Mouse (Mus musculus) heart, embryonic 16.5 days (tissue): ENCODE data around the gene Syne2. TPM values are rescaled to one million over a fixed set of nuclear protein-coding genes. Genes with fewer than 3 reads are reported as not detected.
A peak's percentile ranks its signal among the peaks of the same experiment; 100 is the strongest.

ENCODE experiments used
- ATAC-seq: fragments of 200-750 bp; cut with Nextera tagmentation; replicated peaks from 2 replicates; pipeline ENCODE4 v1.8.0; 2017; ENCODE audit warnings: moderate number of reproducible peaks; ENCODE audit not compliant: insufficient read depth, low FRiP score; ENCODE audit errors: extremely low read depth
- H3K27ac ChIP-seq: fragments of 300-500 bp; sonication (generic); 2 replicates; pipeline ENCODE4 v1.5.1; 2014; ENCODE audit warnings: mild to moderate bottlenecking, low read length, control low read depth, moderate library complexity
- H3K27me3 ChIP-seq: fragments of 300-500 bp; sonication (generic); 2 replicates; pipeline ENCODE4 v1.6.1; 2014; ENCODE audit warnings: low read length, mixed read lengths; ENCODE audit not compliant: control insufficient read depth, insufficient read depth
- H3K36me3 ChIP-seq: fragments of 300-500 bp; sonication (generic); 2 replicates; pipeline ENCODE4 v1.6.1; 2014; ENCODE audit not compliant: control insufficient read depth, insufficient read depth
- H3K4me1 ChIP-seq: fragments of 300-500 bp; sonication (generic); 2 replicates; pipeline ENCODE4 v1.6.1; 2014; ENCODE audit warnings: low read length, mixed read lengths; ENCODE audit not compliant: control insufficient read depth, insufficient read depth
- H3K4me2 ChIP-seq: fragments of 300-500 bp; sonication (generic); 2 replicates; pipeline ENCODE4 v1.6.1; 2014; ENCODE audit warnings: low read depth, mild to moderate bottlenecking, control low read depth, low read length
- H3K4me3 ChIP-seq: fragments of 300-500 bp; sonication (generic); 2 replicates; pipeline ENCODE4 v1.5.1; 2014; ENCODE audit warnings: mild to moderate bottlenecking, control low read depth, low read length
- H3K9ac ChIP-seq: fragments of 300-500 bp; sonication (generic); 2 replicates; pipeline ENCODE4 v1.6.1; 2014; ENCODE audit warnings: low read length, control low read depth
- H3K9me3 ChIP-seq: fragments of 300-500 bp; sonication (generic); replicated peaks from 2 replicates; pipeline ENCODE4 v1.6.1; 2016; ENCODE audit warnings: low read length; ENCODE audit not compliant: control insufficient read depth
- WGBS: fragments of 180-500 bp; shearing (Covaris S2); extraction: QIAGEN DNeasy Blood & Tissue Kit; methylation state at CpG from one replicate; pipeline ENCODE4 v1.1.7; 2014; 5-methylcytosine and 5-hydroxymethylcytosine counted together
- polyA plus RNA-seq: library from polyadenylated mRNA; unstranded; fragments of >200 nt; fragmentation: Nextera tagmentation; extraction: Ambion mirVana; gene quantifications from 2 replicates; pipeline ENCODE4 v1.2.1, GENCODE M21; 2015

Gene Syne2
- polyA plus RNA-seq, 1 experiment from 2014 or later: 38.4 TPM

DNA sequence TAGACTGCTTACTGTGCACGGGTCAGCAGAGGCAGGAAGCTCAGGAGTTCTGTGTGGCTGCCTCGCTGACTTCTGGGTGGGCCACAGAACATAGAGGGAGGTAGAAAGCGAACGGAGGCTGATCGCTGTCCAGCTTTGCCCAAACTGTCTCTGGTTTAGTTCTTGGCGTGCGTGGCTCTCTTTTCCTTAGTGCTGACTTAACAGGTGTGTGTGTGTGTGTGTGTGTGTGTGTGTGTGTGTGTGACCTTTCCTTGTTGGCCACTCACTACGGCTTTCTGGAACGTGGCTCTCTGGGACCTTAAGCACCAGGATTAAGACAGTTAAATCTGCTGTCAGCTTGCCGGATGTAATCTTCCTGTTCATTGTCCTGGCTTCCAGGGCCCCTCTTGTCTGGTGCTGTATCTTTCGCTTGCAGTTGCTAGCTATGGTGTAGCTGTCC lies 18.6 kb downstream of the Syne2 start:
- peaks cover 48% of the 10 kb centered on the region for H3K4me1 ChIP-seq
- H3K9ac ChIP-seq: peak overlapping the region; percentile 50

DNA sequence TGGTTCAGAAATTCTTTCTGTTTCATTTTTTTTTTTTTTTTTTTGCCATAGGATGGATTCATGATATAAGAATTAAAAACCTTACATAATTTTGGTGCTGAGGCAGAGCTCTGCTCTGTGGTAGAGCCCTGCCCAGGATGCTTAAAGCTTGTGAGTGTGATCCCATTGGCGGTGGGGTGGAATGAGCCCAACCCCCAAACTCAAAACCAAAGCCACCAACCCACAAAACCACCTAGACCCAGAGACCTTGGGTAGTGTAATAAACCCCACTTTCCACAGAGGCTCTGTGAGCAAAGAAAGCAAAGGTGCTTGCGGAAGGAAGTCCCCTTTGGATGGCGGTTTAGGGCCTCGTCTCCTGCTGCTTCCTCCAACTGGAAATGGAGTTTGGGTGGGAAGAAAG lies 19.5 kb downstream of the Syne2 start:
- Histone ChIP-seq H3K9me3 (no peaks in the 10 kb centered on the region), H3K4me1 (peaks cover 48% of the 10 kb centered on the region), H3K4me2 (no peak overlapping the region), H3K9ac (no peak overlapping the region), H3K4me3 (no peak overlapping the region), H3K36me3 (no peaks in the 10 kb centered on the region), H3K27ac (no peak overlapping the region), H3K27me3 (no peaks in the 10 kb centered on the region)
- 82% methylated on average over 4 of the region's 4 CpGs for WGBS
- ATAC-seq: no peak

More for the DNA sequence above, 18.6 kb downstream of the Syne2 start:
- Histone ChIP-seq H3K4me2 (peak overlapping the region; percentile 64), H3K36me3 (no peaks in the 10 kb centered on the region), H3K9me3 (no peaks in the 10 kb centered on the region), H3K27me3 (no peaks in the 10 kb centered on the region), H3K27ac (peak overlapping the region; percentile 74), H3K4me3 (peak overlapping the region; percentile 38)
- 13% methylated on average over 11 of the region's 11 CpGs for WGBS
- no peak for ATAC-seq

DNA sequence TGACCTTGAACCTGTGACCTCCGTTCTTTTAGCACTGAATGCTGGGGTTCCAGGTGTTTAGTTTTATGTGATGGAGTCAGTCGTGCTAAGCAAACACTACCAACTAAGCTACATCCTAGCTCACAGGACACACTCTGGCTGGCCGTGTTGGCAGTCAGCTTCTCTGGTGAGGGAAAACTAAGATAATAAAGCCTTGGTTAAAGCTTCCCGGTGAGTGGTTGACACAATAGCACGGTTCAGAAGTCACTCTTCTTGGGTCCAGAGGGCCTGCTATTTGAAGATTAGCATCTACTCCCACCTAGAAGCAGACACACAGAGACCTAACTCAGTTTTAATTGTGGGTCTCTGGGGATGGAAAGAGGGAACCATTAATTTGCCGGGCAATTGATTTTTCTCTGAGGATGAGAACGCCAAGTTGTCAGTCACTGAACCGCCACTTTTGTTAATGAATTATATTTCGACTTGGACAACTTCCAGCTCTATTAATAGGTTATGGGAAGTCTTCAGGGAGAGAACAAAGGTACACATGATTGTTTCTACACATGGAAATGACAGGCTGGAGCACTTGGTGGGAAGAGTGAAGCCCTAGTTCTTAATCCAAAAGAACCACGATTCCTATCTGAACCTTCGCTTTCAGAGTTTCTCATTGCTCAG lies 21.3 kb downstream of the Syne2 start:
- no peaks in the 10 kb centered on the region for H3K9me3 ChIP-seq
- H3K4me3 ChIP-seq: no peak overlapping the region
- H3K36me3 ChIP-seq: no peaks in the 10 kb centered on the region
- peaks cover 36% of the 10 kb centered on the region for H3K4me1 ChIP-seq
- 36% methylated on average over 11 of the region's 11 CpGs for WGBS
- H3K27ac ChIP-seq: peak overlapping the region; percentile 55
- no peak overlapping the region for H3K9ac ChIP-seq
- no peak for ATAC-seq
- no peaks in the 10 kb centered on the region for H3K27me3 ChIP-seq
- peak overlapping the region; percentile 3; the same call in 1 of the 2 replicates for H3K4me2 ChIP-seq

DNA sequence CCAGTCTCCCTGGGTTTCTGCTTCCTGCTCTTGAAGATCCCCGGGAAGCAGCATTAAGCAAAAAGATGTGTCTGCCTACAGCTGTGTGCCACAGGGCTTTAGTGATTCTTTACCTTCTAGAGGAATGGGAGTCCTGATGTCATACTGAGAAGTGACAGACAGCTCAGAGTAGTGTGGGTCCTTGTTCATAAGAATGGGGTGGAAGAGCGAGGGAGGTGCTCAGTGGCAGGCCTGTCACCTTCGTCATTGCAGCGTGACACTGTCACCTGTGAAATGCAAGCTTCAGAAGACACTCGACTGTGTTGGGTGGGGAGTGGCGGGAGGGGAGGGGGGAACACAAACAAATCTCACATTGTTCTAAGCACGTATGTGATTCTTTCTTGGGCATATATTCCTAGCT lies 23.2 kb downstream of the Syne2 start:
- no peaks in the 10 kb centered on the region for H3K36me3 ChIP-seq
- peaks cover 29% of the 10 kb centered on the region for H3K4me1 ChIP-seq
- H3K9ac ChIP-seq: no peak overlapping the region
- H3K27me3 ChIP-seq: no peaks in the 10 kb centered on the region
- WGBS: 74% methylated on average over 7 of the region's 7 CpGs
- H3K27ac ChIP-seq: no peak overlapping the region
- no peak for ATAC-seq
- no peaks in the 10 kb centered on the region for H3K9me3 ChIP-seq
- H3K4me3 ChIP-seq: no peak overlapping the region
- H3K4me2 ChIP-seq: no peak overlapping the region

DNA sequence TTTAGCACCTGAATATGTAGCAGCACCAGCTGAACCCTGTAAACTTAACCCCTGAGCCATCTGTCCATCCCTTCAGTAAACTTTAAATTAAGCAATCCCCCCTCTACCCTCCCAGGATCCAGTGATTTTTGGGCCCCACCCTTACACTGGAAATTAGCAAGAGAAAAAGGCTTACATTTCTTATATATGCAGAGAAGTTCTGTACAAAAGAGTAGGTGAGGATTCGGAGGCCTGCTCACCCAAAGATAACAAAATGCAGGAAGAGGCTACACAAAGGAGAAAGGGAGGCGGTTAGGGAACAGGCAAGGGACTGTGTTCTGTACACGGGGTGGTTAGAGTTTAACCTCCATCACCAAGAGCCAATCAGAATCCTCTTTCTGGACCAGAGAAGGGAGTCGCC lies 26.4 kb downstream of the Syne2 start:
- Histone ChIP-seq H3K27me3 (no peaks in the 10 kb centered on the region), H3K9me3 (no peaks in the 10 kb centered on the region), H3K4me3 (no peak overlapping the region), H3K9ac (no peak overlapping the region), H3K27ac (no peak overlapping the region), H3K4me1 (peaks cover 16% of the 10 kb centered on the region), H3K36me3 (no peaks in the 10 kb centered on the region), H3K4me2 (no peak overlapping the region)
- 57% methylated on average over 4 of the region's 4 CpGs for WGBS
- ATAC-seq: no peak

DNA sequence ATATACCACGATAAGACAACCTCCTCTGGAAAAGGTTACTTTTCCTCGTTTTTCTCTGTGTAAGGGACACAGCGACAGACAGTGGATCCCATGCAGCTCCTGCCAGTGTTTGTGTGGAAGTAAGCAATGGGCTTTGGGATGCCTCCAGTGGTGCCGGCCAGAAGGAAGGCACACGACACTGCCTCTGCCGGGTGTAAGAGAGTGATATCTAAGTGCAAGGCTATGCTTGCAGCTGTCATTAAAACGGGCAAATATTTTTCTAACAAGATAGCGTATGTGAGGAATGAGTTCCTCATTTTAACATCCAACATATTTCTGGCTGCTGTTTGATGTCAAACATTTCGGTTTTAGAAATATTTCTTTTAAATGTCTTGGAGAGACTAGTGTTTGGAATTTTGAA lies 27.1 kb downstream of the Syne2 start:
- H3K4me3 ChIP-seq: no peak overlapping the region
- H3K4me1 ChIP-seq: peaks cover 9% of the 10 kb centered on the region
- no peak for ATAC-seq
- H3K9ac ChIP-seq: no peak overlapping the region
- no peaks in the 10 kb centered on the region for H3K27me3 ChIP-seq
- no peaks in the 10 kb centered on the region for H3K36me3 ChIP-seq
- no peak overlapping the region for H3K4me2 ChIP-seq
- H3K9me3 ChIP-seq: no peaks in the 10 kb centered on the region
- 35% methylated on average over 9 of the region's 9 CpGs for WGBS
- H3K27ac ChIP-seq: no peak overlapping the region; the same call in 1 of the 2 replicates

DNA sequence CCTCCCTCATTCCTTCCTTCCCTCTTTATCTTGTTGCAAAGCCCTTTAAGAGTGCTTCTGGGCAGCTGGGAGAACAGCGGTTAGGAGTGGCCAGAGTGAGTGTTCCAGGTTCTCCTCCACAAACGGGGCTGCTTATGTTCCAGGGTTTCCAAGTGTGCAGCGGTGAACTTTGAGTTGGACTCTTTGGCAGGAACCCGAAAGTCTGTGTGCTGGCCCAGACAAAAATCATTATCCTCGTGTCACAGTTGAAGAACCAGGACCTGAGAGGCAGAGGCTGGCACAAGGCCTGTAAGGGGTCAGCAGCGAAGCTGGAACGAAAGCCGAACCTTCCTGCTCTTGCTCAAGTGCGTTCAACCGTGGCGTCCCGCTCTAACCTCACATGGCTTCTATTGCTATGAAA lies 28.6 kb downstream of the Syne2 start:
- 65% methylated on average over 12 of the region's 12 CpGs for WGBS
- H3K36me3 ChIP-seq: no peaks in the 10 kb centered on the region
- H3K4me2 ChIP-seq: no peak overlapping the region
- H3K9ac ChIP-seq: no peak overlapping the region
- H3K9me3 ChIP-seq: no peaks in the 10 kb centered on the region
- no peak for ATAC-seq
- peaks cover 12% of the 10 kb centered on the region for H3K4me1 ChIP-seq
- H3K27me3 ChIP-seq: no peaks in the 10 kb centered on the region
- no peak overlapping the region for H3K27ac ChIP-seq
- H3K4me3 ChIP-seq: no peak overlapping the region

DNA sequence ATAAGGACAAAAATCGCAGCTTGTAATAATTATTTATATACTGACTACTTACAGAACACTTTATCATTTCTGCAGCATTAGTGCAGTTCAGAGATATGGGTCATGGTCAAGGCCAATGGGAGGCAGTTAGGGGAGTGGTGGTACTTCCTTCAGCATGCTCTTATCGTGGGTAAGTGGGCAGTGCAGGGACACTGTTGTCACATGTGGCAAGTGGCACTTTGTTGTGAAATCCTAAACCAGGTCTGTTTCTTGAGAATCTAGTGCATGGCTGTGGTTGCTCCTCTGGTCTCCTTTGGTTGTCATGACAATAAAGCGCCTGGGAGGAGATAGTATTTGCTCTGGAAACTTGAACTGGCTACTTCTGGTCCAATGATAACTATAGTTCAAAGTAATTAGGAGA lies 32.3 kb downstream of the Syne2 start:
- Histone ChIP-seq H3K9me3 (no peaks in the 10 kb centered on the region), H3K4me1 (peaks cover 26% of the 10 kb centered on the region), H3K9ac (no peak overlapping the region), H3K36me3 (no peaks in the 10 kb centered on the region), H3K4me2 (no peak overlapping the region), H3K27me3 (no peaks in the 10 kb centered on the region), H3K27ac (no peak overlapping the region), H3K4me3 (no peak overlapping the region)
- 54% methylated on average over 3 of the region's 3 CpGs for WGBS
- no peak for ATAC-seq

DNA sequence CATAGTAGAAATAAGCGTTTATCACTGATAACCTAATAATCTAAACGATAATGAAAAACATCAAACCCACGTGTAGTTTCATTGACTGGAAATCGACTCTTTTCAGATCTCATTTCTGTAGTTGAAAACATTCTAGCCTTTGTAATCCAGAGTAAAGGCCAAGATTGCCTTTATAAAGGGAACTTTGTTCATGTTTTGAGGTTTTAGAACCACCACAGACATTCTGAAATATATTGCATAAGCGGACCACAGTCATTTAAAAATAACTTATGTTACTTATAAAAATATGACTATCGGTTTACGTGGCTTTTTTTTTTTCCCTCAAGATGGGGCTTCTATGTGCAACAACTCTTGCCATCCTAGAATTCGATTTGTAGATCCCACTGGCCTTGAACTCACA lies 33.5 kb downstream of the Syne2 start:
- H3K4me1 ChIP-seq: peaks cover 33% of the 10 kb centered on the region
- no peak overlapping the region for H3K27ac ChIP-seq
- no peaks in the 10 kb centered on the region for H3K36me3 ChIP-seq
- H3K9ac ChIP-seq: no peak overlapping the region
- 80% methylated on average over 8 of the region's 8 CpGs for WGBS
- no peaks in the 10 kb centered on the region for H3K27me3 ChIP-seq
- H3K4me2 ChIP-seq: no peak overlapping the region
- H3K9me3 ChIP-seq: no peaks in the 10 kb centered on the region
- no peak for ATAC-seq
- no peak overlapping the region for H3K4me3 ChIP-seq
